Mouse (Mus musculus) cerebellum, adult 2 months (tissue): Measurements from ENCODE around the gene Mocs1. TPM values are rescaled to one million over a fixed set of nuclear protein-coding genes. Genes with fewer than 3 reads are reported as not detected.

Source experiments
- DNase-seq, 2 experiments: peaks; one replicate each; pipeline ENCODE4 v3.0.0; 2021
- H3K27ac ChIP-seq: fragments of 200-500 bp; 2 replicates; pipeline ENCODE4 v1.5.1; 2012; ENCODE audit warnings: low read length, control low read depth, inconsistent platforms; ENCODE audit not compliant: insufficient read depth
- H3K27me3 ChIP-seq: fragments of 200-500 bp; 2 replicates; pipeline ENCODE4 v1.6.1; 2012; ENCODE audit warnings: inconsistent platforms, mild to moderate bottlenecking, low read length, moderate library complexity; ENCODE audit not compliant: control insufficient read depth, insufficient read depth
- H3K4me1 ChIP-seq: fragments of 200-500 bp; 2 replicates; pipeline ENCODE4 v1.6.1; 2011; ENCODE audit warnings: low read length; ENCODE audit not compliant: control insufficient read depth, insufficient read depth
- H3K4me3 ChIP-seq: fragments of 200-500 bp; replicated peaks from 2 replicates; pipeline ENCODE3; 2011; ENCODE audit warnings: mild to moderate bottlenecking, low read depth, low read length, control low read depth; ENCODE audit not compliant: insufficient read depth
- CTCF ChIP-seq: fragments of 200-500 bp; IDR thresholded peaks from 2 replicates; pipeline ENCODE4 v1.5.1; 2011; ENCODE audit warnings: low read depth, mild to moderate bottlenecking, control low read depth, low read length, moderate library complexity, borderline replicate concordance; ENCODE audit not compliant: insufficient read depth
- POLR2A ChIP-seq: fragments of 200-500 bp; IDR thresholded peaks from 2 replicates; pipeline ENCODE4 v1.6.1; 2011; ENCODE audit warnings: low read length, control low read depth, borderline replicate concordance; ENCODE audit not compliant: insufficient read depth
- WGBS: fragments of 180-500 bp; shearing (Covaris S2); methylation state at CpG from one replicate; pipeline ENCODE4 v1.1.7; 2018; 5-methylcytosine and 5-hydroxymethylcytosine counted together
- polyA plus RNA-seq: library from polyadenylated mRNA; depleted of rRNA; stranded (reverse); fragments of >200 nt; gene quantifications from 2 replicates; pipeline ENCODE4 v1.2.3, GENCODE M21; 2012; rRNA removed

The Mocs1 gene
- polyA plus RNA-seq, 1 experiment, result 14.4 TPM

GRCm38 (mm10) chr17:49499635-49500034 is 71.5 kb downstream of the Mocs1 start:
- DNase-seq, result no peak
- TF ChIP-seq POLR2A (no peak), CTCF (no peak)
- 61% methylated on average over 2 of the region's 2 CpGs for WGBS
- no peak overlapping the region for H3K27ac ChIP-seq
- no peaks in the 10 kb centered on the region for H3K27me3 ChIP-seq
- H3K4me3 ChIP-seq, result no peak overlapping the region
- H3K4me1 ChIP-seq, result peaks cover 33% of the 10 kb centered on the region

- Histone ChIP-seq H3K27me3 (no peaks in the 10 kb centered on the region), H3K27ac (peak overlapping the region; percentile 31), H3K4me3 (no peak overlapping the region), H3K4me1 (peaks cover 34% of the 10 kb centered on the region)
- no peak for DNase-seq
- 36% methylated on average over 2 of the region's 2 CpGs for WGBS
- TF ChIP-seq CTCF, result no peak
- no peak for TF ChIP-seq POLR2A
Measured at GRCm38 (mm10) chr17:49500234-49500633, 72.1 kb downstream of the Mocs1 start.

DNA sequence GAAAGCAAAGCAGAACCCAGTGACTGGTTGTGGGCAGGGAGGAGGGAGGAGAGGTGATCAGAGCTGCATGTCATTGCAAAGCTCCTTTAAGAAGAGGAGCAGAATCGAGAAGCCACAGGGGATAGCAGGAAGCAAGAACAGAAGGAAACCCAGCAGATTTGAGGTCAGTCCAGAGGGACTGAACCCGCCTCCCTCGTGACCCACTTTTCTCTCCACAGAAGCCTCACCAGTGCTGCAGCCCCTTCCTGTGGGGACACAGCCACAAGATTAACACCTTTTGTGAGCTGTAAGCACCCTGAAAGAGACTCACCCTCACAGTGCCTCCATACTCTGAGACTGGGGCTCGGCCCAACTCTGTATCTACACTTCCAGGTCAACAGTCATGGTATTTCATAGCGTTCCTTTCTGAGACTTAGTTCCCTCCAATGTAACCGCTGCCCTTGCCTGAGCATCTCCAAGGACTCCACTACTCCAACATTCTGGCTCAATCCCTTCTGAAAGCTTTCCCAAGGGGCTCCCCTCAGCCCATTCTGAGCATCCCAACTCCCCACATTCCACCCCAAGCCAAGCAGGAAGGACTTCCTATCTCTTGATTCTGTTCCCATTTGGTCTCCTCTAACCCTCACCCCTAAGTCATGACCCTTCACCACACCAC is 75.2 kb downstream of the Mocs1 start:
- H3K27me3 ChIP-seq, result no peaks in the 10 kb centered on the region
- peaks cover 39% of the 10 kb centered on the region for H3K4me1 ChIP-seq
- peak; percentile 80 to 89 for DNase-seq
- H3K4me3 ChIP-seq, result no peak overlapping the region
- WGBS, result 19% methylated on average over 6 of the region's 6 CpGs
- TF ChIP-seq CTCF (no peak), POLR2A (no peak)
- H3K27ac ChIP-seq, result peak overlapping the region; percentile 81

Other genes with a start within 250 kb of the Mocs1 start
- gene Daam2, start 136.0 kb downstream of the Mocs1 start, polyA plus RNA-seq, result 54.4 TPM in 2 replicates
- 1.6 and 1.7 TPM in 2 replicates for gene Kif6, start 186.8 kb downstream of the Mocs1 start, polyA plus RNA-seq